Mouse (Mus musculus): ENCODE measurements around the gene Gm5416.
"Not testable (repeated sequence)": the region's sequence is repeated elsewhere in the genome, so short reads cannot be mapped to it uniquely, and the experiment has no call there.

Gene Gm5416

DNA sequence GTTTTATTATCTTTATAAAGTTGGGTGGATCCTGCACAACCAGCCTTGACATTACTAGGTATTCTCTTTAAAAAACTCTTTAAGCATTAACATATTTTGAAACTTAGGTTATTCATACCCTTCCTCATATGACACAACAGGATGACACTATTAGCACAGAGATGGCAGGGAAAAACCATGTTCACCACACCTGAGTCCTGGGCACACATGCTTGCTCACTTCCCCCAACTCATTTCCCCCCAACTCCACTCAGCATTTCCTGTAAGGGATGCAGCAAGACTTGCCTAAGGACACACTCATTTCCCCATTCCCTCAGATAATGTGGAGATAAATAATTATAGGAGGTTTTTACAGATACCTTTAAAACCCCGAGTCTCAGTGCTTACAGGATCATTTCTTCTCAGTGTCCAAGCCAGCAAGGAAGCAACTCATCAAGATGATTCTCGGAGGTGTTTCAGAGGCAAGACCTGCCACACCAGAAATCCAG, at the start of gene Gm5416:
Gm5416 (plus strand) TSS at position 437 of the 487 bp plus-strand sequence.
- no peak for DNase-seq

DNA sequence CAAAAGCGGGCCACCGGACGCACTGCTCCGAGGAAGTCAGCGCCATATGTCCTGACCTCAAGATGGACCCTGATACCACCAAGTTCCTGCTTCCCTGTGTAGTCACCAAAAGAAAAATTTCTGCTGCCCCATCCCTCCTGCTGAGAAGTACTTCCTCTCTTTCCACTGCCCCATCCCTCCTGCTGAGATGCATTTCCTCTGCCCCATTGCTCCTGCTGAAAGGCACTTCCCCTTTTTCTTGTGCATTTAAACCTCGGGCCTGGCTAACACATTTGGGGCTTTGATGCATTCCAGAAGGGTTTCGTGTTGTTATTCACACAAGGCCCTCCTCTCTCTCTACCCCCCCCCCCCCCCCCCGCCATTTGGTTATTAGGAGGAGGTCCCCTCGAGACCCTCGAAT, 42.4 kb upstream of the Gm5416 start:
- DNase-seq: not testable (repeated sequence)

DNA sequence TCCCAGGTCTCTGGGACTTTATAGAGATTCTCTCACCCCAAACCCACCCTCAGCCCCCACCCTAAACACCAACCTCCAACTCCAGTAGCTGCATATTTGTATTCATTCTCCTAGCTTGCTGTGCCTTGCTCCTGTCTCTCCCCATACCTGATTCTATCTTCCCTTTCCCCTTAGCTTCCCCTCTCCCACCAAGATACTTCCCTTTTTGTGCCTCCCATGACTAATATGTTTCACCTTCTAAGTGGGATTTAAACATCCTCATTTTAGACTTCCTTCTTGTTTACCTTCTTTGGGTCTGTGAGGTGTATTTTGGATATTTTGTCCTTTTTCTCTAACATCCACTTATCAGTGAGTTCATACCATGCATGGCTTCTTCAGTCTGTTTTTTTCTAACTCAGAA, 34.1 kb upstream of the Gm5416 start:
- no peak for DNase-seq

DNA sequence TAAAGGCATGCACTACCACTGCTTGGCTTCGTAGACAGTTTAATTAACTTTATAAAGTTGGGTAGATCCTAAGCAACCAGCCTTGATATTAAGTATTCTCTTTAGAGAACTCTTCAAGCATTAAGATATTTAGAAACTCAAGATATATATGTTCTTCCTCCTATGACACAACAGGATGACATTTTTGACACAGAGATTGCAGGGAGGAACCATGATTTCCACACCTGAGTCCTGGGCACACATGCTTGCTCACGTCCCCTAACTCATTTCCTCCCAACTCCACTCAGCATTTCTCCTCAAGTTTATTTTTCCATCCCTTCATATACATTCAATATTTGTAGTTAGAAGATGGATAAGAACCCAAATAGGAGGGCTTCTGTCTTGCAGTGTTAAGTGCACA, 30.3 kb upstream of the Gm5416 start:
- no peak for DNase-seq

DNA sequence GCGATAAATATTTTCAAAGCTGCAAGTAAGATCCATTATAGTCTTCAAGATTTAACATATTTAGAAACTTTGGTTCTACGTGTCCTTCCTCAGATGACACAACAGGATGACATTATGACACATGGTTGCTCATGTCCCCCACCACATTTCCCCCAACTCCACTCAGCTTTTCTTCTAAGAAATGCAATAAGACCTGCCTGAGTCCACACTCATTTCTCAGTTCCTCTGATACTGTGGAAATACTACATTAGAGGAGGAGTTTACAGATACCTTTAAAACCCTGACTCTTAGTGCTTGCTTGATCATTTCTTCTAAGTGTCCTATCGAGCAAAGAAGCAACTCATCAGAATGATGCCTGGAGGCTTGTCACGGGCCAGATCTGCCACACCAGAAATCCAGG, 26.3 kb upstream of the Gm5416 start, which contains the start of gene Gm5483:
Gm5483 (plus strand) TSS at position 301 of the 400 bp plus-strand sequence.
- DNase-seq: not testable (repeated sequence)

DNA sequence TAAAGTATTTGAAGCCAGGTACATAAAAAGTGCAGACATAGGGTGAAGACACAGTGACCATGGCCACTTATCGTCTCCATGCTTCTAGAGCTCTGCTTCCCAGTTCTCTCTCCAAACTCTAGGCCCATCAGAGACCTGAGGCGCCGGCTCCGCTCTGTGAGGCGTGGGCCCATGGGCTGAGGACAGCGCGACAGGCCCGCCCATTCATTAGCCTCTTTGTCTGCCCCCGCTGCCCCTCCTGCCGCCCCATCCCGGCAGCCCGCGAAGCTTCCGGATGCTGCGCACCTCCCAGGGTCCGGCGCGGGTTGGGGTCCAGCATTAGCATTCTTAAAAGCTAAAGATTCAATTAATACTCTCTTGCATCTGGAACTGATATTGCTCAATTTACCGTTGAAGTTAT, 11.0 kb upstream of the Gm5416 start:
- DNase-seq: no peak

DNA sequence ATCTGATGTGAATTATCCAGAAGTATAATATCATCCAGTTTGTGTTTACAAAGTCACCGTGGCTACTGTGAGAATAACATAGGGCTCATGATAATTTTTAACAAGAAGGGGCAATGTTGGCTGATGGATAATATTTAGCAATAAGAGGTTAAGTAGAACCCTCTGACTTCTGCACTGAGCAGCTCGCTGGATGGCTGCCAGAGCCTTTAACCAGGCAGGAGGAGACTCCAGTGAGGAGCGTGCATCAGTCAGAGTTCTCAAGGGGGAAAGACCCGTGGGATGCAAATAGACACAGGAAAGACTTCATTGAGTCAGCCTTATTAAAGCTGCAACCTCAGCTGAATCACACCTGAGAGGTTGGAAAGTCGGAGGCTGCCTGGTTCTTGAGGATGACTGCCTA, 6.4 kb upstream of the Gm5416 start:
- no peak for DNase-seq

DNA sequence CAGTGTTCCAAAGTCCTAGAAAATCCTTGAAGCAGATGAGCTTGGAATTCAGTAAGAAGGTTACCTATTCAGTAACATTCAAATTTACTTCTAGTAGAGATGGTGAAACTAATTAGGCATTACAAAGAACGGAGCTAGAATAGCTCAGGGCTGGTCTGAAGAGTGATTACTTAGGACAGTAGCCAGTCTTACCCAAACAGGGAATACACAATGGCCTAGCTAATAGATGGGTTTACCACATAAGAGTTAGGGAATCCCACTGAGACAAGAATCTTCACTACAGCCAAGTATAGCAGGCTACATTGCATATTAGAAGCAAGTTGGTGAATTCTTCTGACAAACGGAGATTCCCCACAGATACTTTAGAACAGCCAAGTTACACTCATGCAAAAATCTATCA, 4.5 kb upstream of the Gm5416 start:
- DNase-seq: not testable (repeated sequence)

DNA sequence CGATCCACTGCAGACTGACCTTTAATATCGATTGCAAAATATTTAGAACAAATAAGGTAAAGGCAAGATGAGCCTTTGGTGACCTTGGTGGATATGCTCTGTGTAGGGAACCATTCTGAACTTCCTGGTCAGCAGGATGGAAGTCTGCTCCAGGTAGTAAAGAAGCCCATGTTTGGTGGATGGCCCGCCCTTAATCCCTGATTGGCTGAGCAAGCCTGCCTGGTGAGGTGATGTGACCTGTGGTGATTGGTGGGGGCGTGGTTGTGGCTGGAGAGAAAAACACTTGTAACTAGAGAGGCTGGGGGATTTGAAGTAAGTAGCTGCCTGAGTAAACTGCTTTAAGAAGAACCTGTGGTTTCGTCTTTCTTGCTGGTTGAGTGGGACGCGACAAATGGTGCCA, 11.0 kb downstream of the Gm5416 start, which contains the start of gene 2010005H15Rik:
2010005H15Rik (plus strand) TSS at position 301 of the 400 bp plus-strand sequence.
- DNase-seq: not testable (repeated sequence)

DNA sequence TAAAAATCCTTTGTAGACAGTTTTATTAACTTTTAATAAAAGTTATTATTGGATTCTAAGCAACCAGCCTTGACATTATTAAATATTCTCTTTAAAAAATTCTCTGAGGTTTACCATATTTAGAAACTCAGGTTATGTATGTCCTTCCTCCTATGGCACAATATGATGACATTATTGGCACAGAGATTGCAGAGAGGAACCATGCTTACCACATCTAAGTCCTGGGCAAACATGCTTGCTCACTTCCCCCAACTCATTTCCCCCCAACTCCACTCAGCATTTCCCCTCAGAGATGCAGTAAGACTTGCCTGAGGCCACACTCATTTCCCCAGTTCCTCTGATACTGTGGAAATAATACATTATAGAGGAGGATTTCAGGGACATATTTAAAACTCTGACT, 50.4 kb downstream of the Gm5416 start:
- peak in 1 of 2 experiments; percentile 1 for DNase-seq
